Mouse (Mus musculus): ENCODE results near the gene E2f4.

DNA sequence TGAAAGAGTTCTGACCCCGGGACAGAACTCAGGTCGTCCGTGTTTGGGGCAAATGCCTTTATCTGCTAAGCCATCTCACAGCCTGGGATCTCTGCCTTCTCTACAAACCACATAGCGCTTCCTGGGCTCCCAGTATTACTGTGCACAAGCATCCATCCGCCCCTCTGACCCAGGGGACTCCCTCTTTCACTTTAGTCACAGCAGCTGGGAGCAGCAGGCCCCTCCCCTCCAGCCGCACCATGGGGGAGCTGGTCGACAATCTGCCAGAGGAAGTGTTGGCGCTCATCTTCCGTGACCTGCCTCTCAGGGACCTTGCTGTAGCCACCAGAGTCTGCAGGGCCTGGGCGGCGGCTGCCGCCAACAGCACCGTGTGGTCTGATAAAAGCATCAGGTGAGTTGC is 30.7 kb upstream of the E2f4 start:
- TF ChIP-seq POLR2A (IDR thresholded peaks at IDR 0.05; ENCODE audit: control insufficient read depth in 1 of 2, insufficient read depth in 1 of 2, low read depth in 1 of 2, low read length in 2 of 2, poor library complexity in 1 of 2) (no peak), CTCF (IDR thresholded peaks at IDR 0.05 in 2 of 3, conservative IDR thresholded peaks at IDR 0.05 in 1 of 3; ENCODE audit: control insufficient read depth in 1 of 3, insufficient read depth in 1 of 3, low read depth in 2 of 3, low read length in 3 of 3, poor library complexity in 1 of 3, severe bottlenecking in 1 of 3) (no peak), ZKSCAN1 (IDR thresholded peaks at IDR 0.05; ENCODE audit: low read depth, low read length) (no peak), ZMIZ1 (IDR thresholded peaks at IDR 0.05; ENCODE audit: low read depth, low read length) (no peak), KAT2A (conservative IDR thresholded peaks at IDR 0.05; ENCODE audit: low read depth, low read length) (no peak), ETS1 (IDR thresholded peaks at IDR 0.05; ENCODE audit: low read depth, low read length) (peak; percentile 49; the same call in 1 of the 2 replicates), NRF1 (IDR thresholded peaks at IDR 0.05; ENCODE audit: insufficient read depth, low read depth, low read length, poor library complexity, severe bottlenecking) (no peak), EP300 (IDR thresholded peaks at IDR 0.05; ENCODE audit: low read depth in 1 of 2, low read length in 2 of 2) (no peak; a peak in 1 of 4 replicates), SIN3A (IDR thresholded peaks at IDR 0.05; ENCODE audit: low read length) (peak; percentile 41; the same call in 1 of the 2 replicates), HCFC1 (IDR thresholded peaks at IDR 0.05; ENCODE audit: low read depth, low read length) (no peak), MAFK (IDR thresholded peaks at IDR 0.05; ENCODE audit: borderline replicate concordance, low read depth, low read length) (no peak)
